Mouse (Mus musculus) forebrain, embryonic 15.5 days (tissue): ENCODE data around the gene Zmat5. TPM values are rescaled to one million over a fixed set of nuclear protein-coding genes. Genes with fewer than 3 reads are reported as not detected.

Experiments used
- ATAC-seq: fragments of 200-750 bp; cut with Nextera tagmentation; replicated peaks from 2 replicates; pipeline ENCODE4 v1.8.0; 2017; ENCODE audit warnings: mild to moderate bottlenecking, moderate TSS enrichment, moderate library complexity
- H3K27ac ChIP-seq: fragments of 300-500 bp; sonication (generic); replicated peaks from 2 replicates; pipeline ENCODE4 v1.5.1; 2015; ENCODE audit warnings: mild to moderate bottlenecking, inconsistent platforms
- H3K27me3 ChIP-seq: fragments of 300-500 bp; sonication (generic); 2 replicates; pipeline ENCODE4 v1.6.1; 2015; ENCODE audit warnings: inconsistent platforms
- H3K36me3 ChIP-seq: fragments of 300-500 bp; sonication (generic); 2 replicates; pipeline ENCODE4 v1.6.1; 2015; ENCODE audit warnings: mild to moderate bottlenecking, inconsistent platforms
- H3K4me1 ChIP-seq: fragments of 300-500 bp; sonication (generic); 2 replicates; pipeline ENCODE4 v1.6.1; 2015; ENCODE audit warnings: inconsistent platforms
- H3K4me2 ChIP-seq: fragments of 300-500 bp; sonication (generic); replicated peaks from 2 replicates; pipeline ENCODE4 v1.6.1; 2015; ENCODE audit warnings: mild to moderate bottlenecking, inconsistent platforms
- H3K4me3 ChIP-seq: fragments of 300-500 bp; sonication (generic); 2 replicates; pipeline ENCODE4 v1.5.1; 2015; ENCODE audit warnings: mild to moderate bottlenecking, inconsistent platforms
- H3K9ac ChIP-seq: fragments of 300-500 bp; sonication (generic); replicated peaks from 2 replicates; pipeline ENCODE4 v1.6.1; 2015; ENCODE audit warnings: mild to moderate bottlenecking, inconsistent platforms
- H3K9me3 ChIP-seq: fragments of 300-500 bp; sonication (generic); 2 replicates; pipeline ENCODE4 v1.6.1; 2016; ENCODE audit warnings: inconsistent platforms
- WGBS: fragments of 180-500 bp; shearing (Covaris S2); methylation state at CpG from one replicate; pipeline ENCODE4 v1.1.7; 2015; ENCODE audit warnings: mixed read lengths; 5-methylcytosine and 5-hydroxymethylcytosine counted together
- polyA plus RNA-seq: library from polyadenylated mRNA; unstranded; fragments of >200 nt; fragmentation: Nextera tagmentation; extraction: Ambion mirVana; gene quantifications from 2 replicates; pipeline ENCODE4 v1.2.1, GENCODE M21; 2015

The Zmat5 gene
- polyA plus RNA-seq, 1 experiment from 2014 or later = 72.3 TPM

- Histone ChIP-seq H3K27me3 (no peaks in the 10 kb centered on the region), H3K36me3 (peaks cover 49% of the 10 kb centered on the region), H3K27ac (no peak overlapping the region), H3K4me1 (0 out of 2 replicates have a peak, but pooled peaks cover 2% of the 10 kb centered on the region), H3K4me2 (no peak overlapping the region), H3K9ac (no peak overlapping the region), H3K4me3 (no peak overlapping the region), H3K9me3 (no peaks in the 10 kb centered on the region)
- ATAC-seq = no peak
- WGBS = 74% methylated on average over 13 of the region's 13 CpGs
Observed at GRCm38 (mm10) chr11:4678700-4679440, 25.6 kb upstream of the Zmat5 start.

- H3K9ac ChIP-seq = no peak overlapping the region
- H3K36me3 ChIP-seq = peaks cover 46% of the 10 kb centered on the region
Observed at GRCm38 (mm10) chr11:4679441-4679832, 25.0 kb upstream of the Zmat5 start.

GRCm38 (mm10) chr11:4680126-4680525 lies 24.4 kb upstream of the Zmat5 start:
- Histone ChIP-seq H3K9ac (no peak overlapping the region), H3K27me3 (no peaks in the 10 kb centered on the region), H3K27ac (no peak overlapping the region), H3K4me1 (0 out of 2 replicates have a peak, but pooled peaks cover 2% of the 10 kb centered on the region), H3K4me2 (no peak overlapping the region), H3K4me3 (no peak overlapping the region), H3K36me3 (peaks cover 46% of the 10 kb centered on the region), H3K9me3 (no peaks in the 10 kb centered on the region)
- WGBS = 63% methylated on average over 3 of the region's 3 CpGs
- no peak for ATAC-seq

More at GRCm38 (mm10) chr11:4679441-4679832, 25.0 kb upstream of the Zmat5 start:
- H3K9me3 ChIP-seq = no peaks in the 10 kb centered on the region
- H3K4me2 ChIP-seq = no peak overlapping the region
- WGBS = 92% methylated on average over 12 of the region's 12 CpGs
- no peak overlapping the region for H3K4me3 ChIP-seq
- H3K27me3 ChIP-seq = no peaks in the 10 kb centered on the region
- H3K27ac ChIP-seq = no peak overlapping the region
- H3K4me1 ChIP-seq = 0 out of 2 replicates have a peak, but pooled peaks cover 2% of the 10 kb centered on the region
- no peak for ATAC-seq

- H3K4me1 ChIP-seq = 0 out of 2 replicates have a peak, but pooled peaks cover 2% of the 10 kb centered on the region
- 96% methylated on average over 6 of the region's 6 CpGs for WGBS
- no peaks in the 10 kb centered on the region for H3K27me3 ChIP-seq
- no peak overlapping the region for H3K27ac ChIP-seq
- ATAC-seq = no peak
- H3K4me3 ChIP-seq = no peak overlapping the region
- H3K36me3 ChIP-seq = peaks cover 37% of the 10 kb centered on the region
- H3K9me3 ChIP-seq = no peaks in the 10 kb centered on the region
- no peak overlapping the region for H3K9ac ChIP-seq
- H3K4me2 ChIP-seq = no peak overlapping the region
Observed at GRCm38 (mm10) chr11:4683516-4683915, 21.0 kb upstream of the Zmat5 start.

GRCm38 (mm10) chr11:4684186-4684585 lies 20.3 kb upstream of the Zmat5 start:
- Histone ChIP-seq H3K4me2 (no peak overlapping the region), H3K36me3 (peaks cover 37% of the 10 kb centered on the region), H3K27me3 (no peaks in the 10 kb centered on the region), H3K4me1 (no peaks in the 10 kb centered on the region), H3K9ac (no peak overlapping the region), H3K27ac (no peak overlapping the region), H3K9me3 (no peaks in the 10 kb centered on the region), H3K4me3 (no peak overlapping the region)
- no peak for ATAC-seq
- 80% methylated on average over 6 of the region's 6 CpGs for WGBS

- no peaks in the 10 kb centered on the region for H3K27me3 ChIP-seq
- H3K4me1 ChIP-seq = no peaks in the 10 kb centered on the region
- H3K4me3 ChIP-seq = no peak overlapping the region
- H3K9ac ChIP-seq = no peak overlapping the region
- no peak overlapping the region for H3K4me2 ChIP-seq
- no peak for ATAC-seq
- no peak overlapping the region for H3K27ac ChIP-seq
- WGBS = 82% methylated on average over 4 of the region's 4 CpGs
- peaks cover 32% of the 10 kb centered on the region for H3K36me3 ChIP-seq
- no peaks in the 10 kb centered on the region for H3K9me3 ChIP-seq
Observed at GRCm38 (mm10) chr11:4685071-4685470, 19.4 kb upstream of the Zmat5 start.

GRCm38 (mm10) chr11:4685510-4685909 lies 19.0 kb upstream of the Zmat5 start:
- Histone ChIP-seq H3K4me2 (no peak overlapping the region), H3K9me3 (no peaks in the 10 kb centered on the region), H3K36me3 (peaks cover 29% of the 10 kb centered on the region), H3K4me1 (no peaks in the 10 kb centered on the region), H3K9ac (no peak overlapping the region), H3K27ac (no peak overlapping the region), H3K27me3 (no peaks in the 10 kb centered on the region), H3K4me3 (no peak overlapping the region)
- ATAC-seq = no peak
- WGBS = 88% methylated on average over 5 of the region's 5 CpGs

- Histone ChIP-seq H3K36me3 (peaks cover 16% of the 10 kb centered on the region; the same call in 1 of the 2 replicates), H3K4me2 (no peak overlapping the region), H3K4me3 (no peak overlapping the region), H3K9me3 (no peaks in the 10 kb centered on the region), H3K4me1 (no peaks in the 10 kb centered on the region), H3K9ac (no peak overlapping the region), H3K27ac (no peak overlapping the region), H3K27me3 (no peaks in the 10 kb centered on the region)
- WGBS = 83% methylated on average over 3 of the region's 3 CpGs
- no peak for ATAC-seq
Observed at GRCm38 (mm10) chr11:4687027-4687426, 17.5 kb upstream of the Zmat5 start.

- H3K9me3 ChIP-seq = no peaks in the 10 kb centered on the region
- no peak overlapping the region for H3K4me3 ChIP-seq
- H3K27me3 ChIP-seq = no peaks in the 10 kb centered on the region
- H3K27ac ChIP-seq = no peak overlapping the region
- H3K4me1 ChIP-seq = no peaks in the 10 kb centered on the region
- H3K9ac ChIP-seq = no peak overlapping the region
- 78% methylated on average over 3 of the region's 3 CpGs for WGBS
- no peak for ATAC-seq
- peaks cover 13% of the 10 kb centered on the region; the same call in 1 of the 2 replicates for H3K36me3 ChIP-seq
- no peak overlapping the region for H3K4me2 ChIP-seq
Observed at GRCm38 (mm10) chr11:4687874-4688273, 16.6 kb upstream of the Zmat5 start.

GRCm38 (mm10) chr11:4688632-4689380 lies 15.7 kb upstream of the Zmat5 start:
- Histone ChIP-seq H3K4me1 (no peaks in the 10 kb centered on the region), H3K4me2 (no peak overlapping the region), H3K9ac (no peak overlapping the region), H3K27ac (no peak overlapping the region), H3K9me3 (no peaks in the 10 kb centered on the region), H3K36me3 (0 out of 2 replicates have a peak, but pooled peaks cover 4% of the 10 kb centered on the region), H3K27me3 (no peaks in the 10 kb centered on the region), H3K4me3 (no peak overlapping the region)
- WGBS = 72% methylated on average over 11 of the region's 11 CpGs
- ATAC-seq = no peak

GRCm38 (mm10) chr11:4690353-4690752 lies 14.1 kb upstream of the Zmat5 start:
- Histone ChIP-seq H3K4me3 (no peak overlapping the region), H3K4me2 (no peak overlapping the region), H3K36me3 (no peaks in the 10 kb centered on the region), H3K4me1 (no peaks in the 10 kb centered on the region), H3K27me3 (no peaks in the 10 kb centered on the region), H3K9me3 (no peaks in the 10 kb centered on the region), H3K9ac (no peak overlapping the region), H3K27ac (no peak overlapping the region)
- 76% methylated on average over 7 of the region's 7 CpGs for WGBS
- no peak for ATAC-seq

GRCm38 (mm10) chr11:4691213-4691612 lies 13.3 kb upstream of the Zmat5 start:
- Histone ChIP-seq H3K4me3 (no peak overlapping the region), H3K9ac (no peak overlapping the region), H3K27me3 (no peaks in the 10 kb centered on the region), H3K9me3 (no peaks in the 10 kb centered on the region), H3K4me1 (no peaks in the 10 kb centered on the region), H3K36me3 (no peaks in the 10 kb centered on the region), H3K4me2 (no peak overlapping the region), H3K27ac (no peak overlapping the region)
- ATAC-seq = no peak
- WGBS = 63% methylated on average over 10 of the region's 10 CpGs
